Mouse (Mus musculus): ENCODE data around the gene Btn1a1. TPM values are rescaled to one million over a fixed set of nuclear protein-coding genes. Genes with fewer than 3 reads are reported as not detected.

The Btn1a1 gene
- polyA plus RNA-seq (2012; ENCODE audit: insufficient read depth, insufficient read length, low replicate concordance, missing spikeins): not detected in 2 replicates

GRCm38 (mm10) chr13:23465600-23466109 is at the start of gene Btn1a1:
Gene Btn1a1 (minus strand): TSS chr13:23465901.
- WGBS: 13% methylated on average over 7 of the region's 7 CpGs
- Histone ChIP-seq H3K27ac (ENCODE audit: insufficient read depth, low read depth, low read length) (no peak within 1 kb of the TSS), H3K4me3 (ENCODE audit: insufficient read depth, low read depth, low read length) (peak within 1 kb of the TSS; percentile 79)

GRCm38 (mm10) chr13:23515281-23515680 is 49.6 kb upstream of the Btn1a1 start:
- Histone ChIP-seq H3K4me1 (ENCODE audit: control insufficient read depth, insufficient read depth, low read length) (peaks cover 2% of the 10 kb centered on the region; the same call in 1 of the 2 replicates), H3K27ac (ENCODE audit: insufficient read depth, low read depth, low read length) (no peak overlapping the region), H3K4me3 (ENCODE audit: insufficient read depth, low read depth, low read length) (no peak overlapping the region)
- TF ChIP-seq POLR2A (IDR thresholded peaks at IDR 0.05; ENCODE audit: insufficient read depth, low read depth, low read length) (no peak), CTCF (IDR thresholded peaks at IDR 0.05; ENCODE audit: insufficient read depth, low read depth, low read length) (no peak)
- WGBS: 85% methylated on average over 5 of the region's 5 CpGs

More at GRCm38 (mm10) chr13:23465600-23466109, at the start of gene Btn1a1:
- peaks cover 7% of the 10 kb centered on the region for H3K4me1 ChIP-seq (ENCODE audit: control insufficient read depth, insufficient read depth, low read length)
- TF ChIP-seq CTCF (IDR thresholded peaks at IDR 0.05; ENCODE audit: insufficient read depth, low read depth, low read length) (no peak), POLR2A (IDR thresholded peaks at IDR 0.05; ENCODE audit: insufficient read depth, low read depth, low read length) (no peak)

- TF ChIP-seq POLR2A (IDR thresholded peaks at IDR 0.05; ENCODE audit: insufficient read depth, low read depth, low read length) (no peak), CTCF (IDR thresholded peaks at IDR 0.05; ENCODE audit: insufficient read depth, low read depth, low read length) (no peak)
- Histone ChIP-seq H3K4me3 (ENCODE audit: insufficient read depth, low read depth, low read length) (no peak overlapping the region), H3K27ac (ENCODE audit: insufficient read depth, low read depth, low read length) (no peak overlapping the region), H3K4me1 (ENCODE audit: control insufficient read depth, insufficient read depth, low read length) (peaks cover 2% of the 10 kb centered on the region; the same call in 1 of the 2 replicates)
- WGBS: 97% methylated on average over 1 of the region's 1 CpGs
These were observed 47.8 kb upstream of the Btn1a1 start for GRCm38 (mm10) chr13:23513517-23513916.

- WGBS: 46% methylated on average over 1 of the region's 1 CpGs
These were observed 44.4 kb upstream of the Btn1a1 start for GRCm38 (mm10) chr13:23510127-23510526.

GRCm38 (mm10) chr13:23506819-23507515 is 41.3 kb upstream of the Btn1a1 start:
- no peak overlapping the region for H3K4me3 ChIP-seq (ENCODE audit: insufficient read depth, low read depth, low read length)
- WGBS: 65% methylated on average over 14 of the region's 14 CpGs
- no peak for TF ChIP-seq POLR2A (IDR thresholded peaks at IDR 0.05; ENCODE audit: insufficient read depth, low read depth, low read length)

More at GRCm38 (mm10) chr13:23510127-23510526, 44.4 kb upstream of the Btn1a1 start:
- TF ChIP-seq CTCF (IDR thresholded peaks at IDR 0.05; ENCODE audit: insufficient read depth, low read depth, low read length) (no peak), POLR2A (IDR thresholded peaks at IDR 0.05; ENCODE audit: insufficient read depth, low read depth, low read length) (no peak)
- H3K4me1 ChIP-seq (ENCODE audit: control insufficient read depth, insufficient read depth, low read length): no peaks in the 10 kb centered on the region
- no peak overlapping the region for H3K27ac ChIP-seq (ENCODE audit: insufficient read depth, low read depth, low read length)
- no peak overlapping the region for H3K4me3 ChIP-seq (ENCODE audit: insufficient read depth, low read depth, low read length)

GRCm38 (mm10) chr13:23506351-23506750 is 40.6 kb upstream of the Btn1a1 start:
- Histone ChIP-seq H3K4me1 (ENCODE audit: control insufficient read depth, insufficient read depth, low read length) (no peaks in the 10 kb centered on the region), H3K27ac (ENCODE audit: insufficient read depth, low read depth, low read length) (no peak overlapping the region), H3K4me3 (ENCODE audit: insufficient read depth, low read depth, low read length) (no peak overlapping the region)
- WGBS: 56% methylated on average over 13 of the region's 13 CpGs
- TF ChIP-seq POLR2A (IDR thresholded peaks at IDR 0.05; ENCODE audit: insufficient read depth, low read depth, low read length): no peak
- no peak for TF ChIP-seq CTCF (IDR thresholded peaks at IDR 0.05; ENCODE audit: insufficient read depth, low read depth, low read length)

More at GRCm38 (mm10) chr13:23506819-23507515, 41.3 kb upstream of the Btn1a1 start:
- no peaks in the 10 kb centered on the region for H3K4me1 ChIP-seq (ENCODE audit: control insufficient read depth, insufficient read depth, low read length)
- no peak overlapping the region for H3K27ac ChIP-seq (ENCODE audit: insufficient read depth, low read depth, low read length)

- TF ChIP-seq CTCF (IDR thresholded peaks at IDR 0.05; ENCODE audit: insufficient read depth, low read depth, low read length) (no peak), POLR2A (IDR thresholded peaks at IDR 0.05; ENCODE audit: insufficient read depth, low read depth, low read length) (no peak)
- 49% methylated on average over 14 of the region's 14 CpGs for WGBS
- Histone ChIP-seq H3K27ac (ENCODE audit: insufficient read depth, low read depth, low read length) (no peak overlapping the region), H3K4me1 (ENCODE audit: control insufficient read depth, insufficient read depth, low read length) (no peaks in the 10 kb centered on the region), H3K4me3 (ENCODE audit: insufficient read depth, low read depth, low read length) (no peak overlapping the region)
These were observed 40.1 kb upstream of the Btn1a1 start for GRCm38 (mm10) chr13:23505662-23506345.

GRCm38 (mm10) chr13:23503797-23504196 is 38.1 kb upstream of the Btn1a1 start:
- 10% methylated on average over 9 of the region's 9 CpGs for WGBS
- Histone ChIP-seq H3K4me3 (ENCODE audit: insufficient read depth, low read depth, low read length) (no peak overlapping the region), H3K4me1 (ENCODE audit: control insufficient read depth, insufficient read depth, low read length) (no peaks in the 10 kb centered on the region)

GRCm38 (mm10) chr13:23502916-23503315 is 37.2 kb upstream of the Btn1a1 start:
- TF ChIP-seq CTCF (IDR thresholded peaks at IDR 0.05; ENCODE audit: insufficient read depth, low read depth, low read length) (no peak), POLR2A (IDR thresholded peaks at IDR 0.05; ENCODE audit: insufficient read depth, low read depth, low read length) (no peak)
- 73% methylated on average over 4 of the region's 4 CpGs for WGBS

More at GRCm38 (mm10) chr13:23503797-23504196, 38.1 kb upstream of the Btn1a1 start:
- TF ChIP-seq CTCF (IDR thresholded peaks at IDR 0.05; ENCODE audit: insufficient read depth, low read depth, low read length) (no peak), POLR2A (IDR thresholded peaks at IDR 0.05; ENCODE audit: insufficient read depth, low read depth, low read length) (no peak)
- no peak overlapping the region for H3K27ac ChIP-seq (ENCODE audit: insufficient read depth, low read depth, low read length)

More at GRCm38 (mm10) chr13:23502916-23503315, 37.2 kb upstream of the Btn1a1 start:
- Histone ChIP-seq H3K4me3 (ENCODE audit: insufficient read depth, low read depth, low read length) (no peak overlapping the region), H3K4me1 (ENCODE audit: control insufficient read depth, insufficient read depth, low read length) (no peaks in the 10 kb centered on the region), H3K27ac (ENCODE audit: insufficient read depth, low read depth, low read length) (no peak overlapping the region)

All from olfactory bulb, adult 2 months (tissue).